19 mouse cellular contexts compared by ENCODE assay signal in the genomic region with DNA sequence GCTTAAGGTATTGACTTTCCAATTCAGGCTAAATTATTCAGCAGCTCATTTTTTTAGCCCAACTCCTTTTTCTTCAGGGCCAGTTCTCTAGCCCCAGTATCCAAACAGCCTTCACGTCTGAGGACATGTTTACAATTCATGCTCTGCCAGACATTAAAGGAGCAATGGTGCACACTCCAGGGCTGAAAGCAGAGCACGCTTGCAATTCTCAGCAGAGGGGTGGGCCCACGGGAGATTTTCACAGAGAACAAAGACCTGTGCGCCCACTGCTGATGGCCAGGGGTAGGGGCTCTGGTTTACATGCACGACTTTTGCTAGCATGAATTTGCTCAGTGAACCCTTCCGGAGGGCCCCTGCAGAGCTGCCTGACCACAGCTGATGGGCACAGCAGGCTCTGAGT. TPM values are rescaled to one million over a fixed set of nuclear protein-coding genes. Genes with fewer than 3 reads are reported as not detected.
DNase-seq lines count a peak whose midpoint lies in the region; ATAC-seq and TF ChIP-seq lines count a peak whose summit lies in the region.
"Had no signal": no experiment of that assay in that cellular context is flagged by ENCODE, and none has a peak within 500 bp of the region (broad histone marks: within the 10 kb centered on the region; RNA-seq: fewer than 3 reads in every experiment).

No protein-coding gene starts in this region.

- no peak for DNase-seq in kidney, adult 2 months
- no peak for DNase-seq in lung, postnatal 25 days (ENCODE audit: low spot score)
- no peak for DNase-seq in stomach, postnatal 0 days (ENCODE audit: low spot score)
- DNase-seq: adrenal gland, adult 2 months; adrenal gland, postnatal 25 days; cerebellum, adult 2 months; cerebellum, postnatal 10 days; gastrocnemius, postnatal 10 days; heart, adult 18-20 months; heart, postnatal 10 days; heart, postnatal 4 days had no signal

- H3K4me2 ChIP-seq in kidney, embryonic 15.5 days = no peak overlapping the region
- no peak overlapping the region for H3K4me2 ChIP-seq in lung, embryonic 16.5 days (ENCODE audit: low read depth, low read length)
- H3K4me2 ChIP-seq in stomach, embryonic 14.5 days (replicated peaks; ENCODE audit: low read depth, low read length) = no peak overlapping the region
- H3K4me2 ChIP-seq in stomach, postnatal 0 days (replicated peaks; ENCODE audit: low read depth) = no peak overlapping the region
- H3K4me2 ChIP-seq: embryonic facial prominence, embryonic 13.5 days; forebrain, embryonic 12.5 days; hindbrain, embryonic 13.5 days had no signal

- no peak for TF ChIP-seq POLR2A in kidney, adult 2 months (IDR thresholded peaks at IDR 0.05; ENCODE audit: low read depth, low read length)

- H3K27me3 ChIP-seq in kidney, embryonic 15.5 days = no peaks in the 10 kb centered on the region
- no peaks in the 10 kb centered on the region for H3K27me3 ChIP-seq in kidney, adult 2 months (replicated peaks; ENCODE audit: control insufficient read depth, insufficient read depth, low read length)
- H3K27me3 ChIP-seq in lung, embryonic 16.5 days (ENCODE audit: control insufficient read depth, insufficient read depth, low read depth, low read length) = no peaks in the 10 kb centered on the region
- H3K27me3 ChIP-seq in stomach, embryonic 14.5 days (ENCODE audit: control insufficient read depth, insufficient read depth, low read length) = no peaks in the 10 kb centered on the region
- H3K27me3 ChIP-seq in stomach, postnatal 0 days (ENCODE audit: control insufficient read depth, insufficient read depth, low read length) = no peaks in the 10 kb centered on the region
- H3K27me3 ChIP-seq: embryonic facial prominence, embryonic 13.5 days; forebrain, embryonic 12.5 days; hindbrain, embryonic 13.5 days had no signal

- no peak overlapping the region for H3K4me3 ChIP-seq in kidney, embryonic 15.5 days (replicated peaks)
- H3K4me3 ChIP-seq in kidney, adult 2 months (ENCODE audit: insufficient read depth, low read depth, low read length) = no peak overlapping the region
- no peak overlapping the region for H3K4me3 ChIP-seq in lung, embryonic 16.5 days (ENCODE audit: low read length)
- H3K4me3 ChIP-seq in stomach, embryonic 14.5 days (ENCODE audit: low read depth, low read length) = no peak overlapping the region
- no peak overlapping the region for H3K4me3 ChIP-seq in stomach, postnatal 0 days (ENCODE audit: low read depth, low read length)
- H3K4me3 ChIP-seq: embryonic facial prominence, embryonic 13.5 days; forebrain, embryonic 12.5 days; heart, embryonic 10.5 days; hindbrain, embryonic 13.5 days had no signal

- H3K36me3 ChIP-seq in kidney, embryonic 15.5 days = no peaks in the 10 kb centered on the region
- no peaks in the 10 kb centered on the region for H3K36me3 ChIP-seq in kidney, adult 2 months (ENCODE audit: control insufficient read depth, insufficient read depth, low read length)
- H3K36me3 ChIP-seq in lung, embryonic 16.5 days (ENCODE audit: control insufficient read depth, insufficient read depth, low read length) = no peaks in the 10 kb centered on the region
- no peaks in the 10 kb centered on the region for H3K36me3 ChIP-seq in stomach, embryonic 14.5 days (ENCODE audit: control insufficient read depth, insufficient read depth, low read length)
- H3K36me3 ChIP-seq in stomach, postnatal 0 days (ENCODE audit: control insufficient read depth, insufficient read depth, low read length) = no peaks in the 10 kb centered on the region
- H3K36me3 ChIP-seq: embryonic facial prominence, embryonic 13.5 days; forebrain, embryonic 12.5 days; heart, embryonic 10.5 days; hindbrain, embryonic 13.5 days had no signal

- TF ChIP-seq CTCF in kidney, adult 2 months (conservative IDR thresholded peaks at IDR 0.05; ENCODE audit: insufficient read depth, insufficient read length, low read depth, low read length) = no peak
- no peak for TF ChIP-seq CTCF in stomach, postnatal 0 days (IDR thresholded peaks at IDR 0.05; ENCODE audit: low read depth)

- no peaks in the 10 kb centered on the region for H3K9me3 ChIP-seq in kidney, embryonic 15.5 days (replicated peaks)
- no peaks in the 10 kb centered on the region for H3K9me3 ChIP-seq in lung, embryonic 16.5 days (ENCODE audit: control insufficient read depth, low read length)
- no peaks in the 10 kb centered on the region for H3K9me3 ChIP-seq in stomach, embryonic 14.5 days (ENCODE audit: control insufficient read depth, low read depth, low read length)
- H3K9me3 ChIP-seq in stomach, postnatal 0 days (ENCODE audit: control insufficient read depth, low read length) = no peaks in the 10 kb centered on the region
- H3K9me3 ChIP-seq: embryonic facial prominence, embryonic 13.5 days; forebrain, embryonic 12.5 days; heart, embryonic 10.5 days; hindbrain, embryonic 13.5 days had no signal

- no peak overlapping the region for H3K9ac ChIP-seq in kidney, embryonic 15.5 days
- no peak overlapping the region for H3K9ac ChIP-seq in lung, embryonic 16.5 days (ENCODE audit: low read length)
- no peak overlapping the region for H3K9ac ChIP-seq in stomach, embryonic 14.5 days (replicated peaks; ENCODE audit: low read depth, low read length)
- H3K9ac ChIP-seq in stomach, postnatal 0 days (ENCODE audit: low read length) = no peak overlapping the region
- H3K9ac ChIP-seq: embryonic facial prominence, embryonic 13.5 days; forebrain, embryonic 12.5 days; hindbrain, embryonic 13.5 days had no signal

- H3K4me1 ChIP-seq in kidney, embryonic 15.5 days = peaks cover 15% of the 10 kb centered on the region
- no peaks in the 10 kb centered on the region for H3K4me1 ChIP-seq in kidney, adult 2 months (ENCODE audit: control insufficient read depth, insufficient read depth, low read length)
- peaks cover 11% of the 10 kb centered on the region; the same call in 1 of the 2 replicates for H3K4me1 ChIP-seq in lung, embryonic 16.5 days (replicated peaks; ENCODE audit: control insufficient read depth, insufficient read depth, low read length)
- peaks cover 10% of the 10 kb centered on the region for H3K4me1 ChIP-seq in stomach, embryonic 14.5 days (ENCODE audit: control insufficient read depth, insufficient read depth, low read length)
- no peaks in the 10 kb centered on the region for H3K4me1 ChIP-seq in stomach, postnatal 0 days (replicated peaks; ENCODE audit: control insufficient read depth, insufficient read depth)
- H3K4me1 ChIP-seq: heart, embryonic 10.5 days had no signal

- 0 out of 2 replicates have a peak, but pooled peaks have one; percentile 6 for ATAC-seq in kidney, embryonic 15.5 days (replicated peaks; ENCODE audit: low FRiP score)
- ATAC-seq in lung, embryonic 16.5 days (ENCODE audit: low read depth) = peak; percentile 31
- no peak for ATAC-seq in stomach, embryonic 14.5 days (ENCODE audit: insufficient number of reproducible peaks, insufficient read depth, low FRiP score, low read depth)
- no peak for ATAC-seq in stomach, postnatal 0 days (ENCODE audit: low FRiP score, low TSS enrichment)
- ATAC-seq: forebrain, embryonic 16.5 days had no signal

- 44% methylated on average over 6 of the region's 6 CpGs for WGBS in kidney, embryonic 15.5 days
- 60% methylated on average over 6 of the region's 6 CpGs for WGBS in kidney, adult 2 months
- 28% methylated on average over 6 of the region's 6 CpGs for WGBS in lung, embryonic 16.5 days
- WGBS in stomach, embryonic 14.5 days = 28% methylated on average over 6 of the region's 6 CpGs
- WGBS in stomach, postnatal 0 days = 30% methylated on average over 6 of the region's 6 CpGs

- TF ChIP-seq EP300 in stomach, postnatal 0 days (optimal IDR thresholded peaks at IDR 0.05) = no peak

- no peak overlapping the region for H3K27ac ChIP-seq in kidney, embryonic 15.5 days
- H3K27ac ChIP-seq in kidney, adult 2 months (ENCODE audit: insufficient read depth, low read depth, low read length) = no peak overlapping the region
- H3K27ac ChIP-seq in lung, embryonic 16.5 days (ENCODE audit: low read length) = peak overlapping the region; percentile 77
- H3K27ac ChIP-seq in stomach, embryonic 14.5 days (ENCODE audit: low read length) = peak overlapping the region; percentile 56
- no peak overlapping the region for H3K27ac ChIP-seq in stomach, postnatal 0 days (replicated peaks)
- H3K27ac ChIP-seq: embryonic facial prominence, embryonic 13.5 days; forebrain, embryonic 12.5 days; heart, embryonic 10.5 days; hindbrain, embryonic 13.5 days had no signal

RNA-seq across cellular contexts. Expression of a gene that starts 11.6 kb away (rescaled TPM):
- polyA plus RNA-seq in kidney, embryonic 15.5 days (2015; fragmentation: Nextera tagmentation; extraction: Ambion mirVana) = 29.2 and 31.8 TPM in 2 replicates
- 34.9 and 38.8 TPM in 2 replicates for polyA plus RNA-seq in kidney, adult 2 months (2012; rRNA removed)
- 48.0 and 56.5 TPM in 2 replicates for polyA plus RNA-seq in lung, embryonic 16.5 days (2015; fragmentation: Nextera tagmentation; extraction: Ambion mirVana)
- polyA plus RNA-seq in stomach, embryonic 14.5 days (2014; fragmentation: Nextera tagmentation; extraction: Ambion mirVana) = 40.8 and 40.9 TPM in 2 replicates
- polyA plus RNA-seq in stomach, postnatal 0 days (2015; fragmentation: Nextera tagmentation; extraction: Ambion mirVana) = 20.5 and 21.8 TPM in 2 replicates

Comparison
In these comparisons a context has a peak if more than half of its experiments do, and no peak if none do; other contexts are left out.
1. H3K27ac ChIP-seq: peak in lung, embryonic 16.5 days (single experiment) and stomach, embryonic 14.5 days (single experiment); none in kidney, embryonic 15.5 days (single experiment), kidney, adult 2 months (single experiment) and stomach, postnatal 0 days (single experiment).
2. ATAC-seq: peak in kidney, embryonic 15.5 days (single experiment) and lung, embryonic 16.5 days (single experiment); none in stomach, embryonic 14.5 days (single experiment) and stomach, postnatal 0 days (single experiment).